Mouse (Mus musculus): Measurements from ENCODE around the gene Cox6a1. TPM values are rescaled to one million over a fixed set of nuclear protein-coding genes. Genes with fewer than 3 reads are reported as not detected.
"Not testable (repeated sequence)": the region's sequence is repeated elsewhere in the genome, so short reads cannot be mapped to it uniquely, and the experiment has no call there.

Cox6a1 gene
- total RNA-seq (2021) = 100 to 1,000 TPM; 367 to 372 TPM
- long read RNA-seq, experiment 1, transcript Cox6a1-201 (3 exons, 571 nt) = major isoform, 191 of 198 reads
- long read RNA-seq, experiment 1, partial matches to known transcripts = 0 of 198 reads
- long read RNA-seq, experiment 1, other reads (novel, unspliced or antisense) = 4 of 198 reads
- long read RNA-seq, experiment 2, transcript Cox6a1-201 (3 exons, 571 nt) = major isoform, 186 of 196 reads
- long read RNA-seq, experiment 2, partial matches to known transcripts = 0 of 196 reads
- long read RNA-seq, experiment 2, other reads (novel, unspliced or antisense) = 6 of 196 reads

- intact Hi-C loops (cut with DNase I) = loop anchor here (5.0 to 10.0 kb wide), 2 partner anchors 224 to 284 kb away; partner anchors contain the start of gene Rab35
- peak; percentile 98 to 99 for DNase-seq
These were observed at the start of gene Cox6a1 for GRCm38 (mm10) chr5:115348546-115349224. TSS of gene Cox6a1 (minus strand) at chr5:115348981.

- intact Hi-C loops (cut with DNase I) = no loop called here
- DNase-seq = no peak
These were observed 49.3 kb upstream of the Cox6a1 start for GRCm38 (mm10) chr5:115397839-115398780.

- intact Hi-C loops (cut with DNase I) = no loop called here
- DNase-seq = no peak
These were observed 47.9 kb upstream of the Cox6a1 start for GRCm38 (mm10) chr5:115396654-115397053.

- intact Hi-C loops (cut with DNase I) = no loop called here
- no peak for DNase-seq
These were observed 46.1 kb upstream of the Cox6a1 start for GRCm38 (mm10) chr5:115394836-115395235.

- no peak for DNase-seq
- intact Hi-C loops (cut with DNase I) = no loop called here
These were observed 45.4 kb upstream of the Cox6a1 start for GRCm38 (mm10) chr5:115394223-115394622.

GRCm38 (mm10) chr5:115392969-115393368 is 44.2 kb upstream of the Cox6a1 start:
- no peak for DNase-seq
- intact Hi-C loops (cut with DNase I) = no loop called here

GRCm38 (mm10) chr5:115391935-115392334 is 43.2 kb upstream of the Cox6a1 start:
- intact Hi-C loops (cut with DNase I) = no loop called here
- DNase-seq = no peak

- intact Hi-C loops (cut with DNase I) = not testable (repeated sequence)
These were observed 30.1 kb upstream of the Cox6a1 start for GRCm38 (mm10) chr5:115378882-115379281.

GRCm38 (mm10) chr5:115375436-115375835 is 26.7 kb upstream of the Cox6a1 start:
- DNase-seq = no peak
- intact Hi-C loops (cut with DNase I) = no loop called here

More at GRCm38 (mm10) chr5:115378882-115379281, 30.1 kb upstream of the Cox6a1 start:
- DNase-seq = not testable (repeated sequence)

- DNase-seq = no peak
- intact Hi-C loops (cut with DNase I) = no loop called here
These were observed 25.5 kb upstream of the Cox6a1 start for GRCm38 (mm10) chr5:115374204-115374820.

GRCm38 (mm10) chr5:115373441-115374203 is 24.8 kb upstream of the Cox6a1 start:
- intact Hi-C loops (cut with DNase I) = no loop called here
- DNase-seq = no peak

GRCm38 (mm10) chr5:115371736-115372135 is 23.0 kb upstream of the Cox6a1 start:
- DNase-seq = no peak
- intact Hi-C loops (cut with DNase I) = no loop called here

GRCm38 (mm10) chr5:115364782-115365181 is 16.0 kb upstream of the Cox6a1 start:
- intact Hi-C loops (cut with DNase I) = no loop called here
- DNase-seq = no peak

GRCm38 (mm10) chr5:115362819-115363714 is 14.3 kb upstream of the Cox6a1 start:
- intact Hi-C loops (cut with DNase I) = no loop called here

GRCm38 (mm10) chr5:115362216-115362615 is 13.4 kb upstream of the Cox6a1 start:
- intact Hi-C loops (cut with DNase I) = no loop called here
- no peak for DNase-seq

More at GRCm38 (mm10) chr5:115362819-115363714, 14.3 kb upstream of the Cox6a1 start:
- no peak for DNase-seq

GRCm38 (mm10) chr5:115359851-115360372 is 11.1 kb upstream of the Cox6a1 start:
- intact Hi-C loops (cut with DNase I) = loop anchor here (1.0 kb wide), 1 partner anchor 81 kb away; no protein-coding TSS in a partner anchor
- DNase-seq = no peak

- intact Hi-C loops (cut with DNase I) = loop anchor here (1.0 kb wide), 1 partner anchor 82 kb away; no protein-coding TSS in a partner anchor
These were observed 10.7 kb upstream of the Cox6a1 start for GRCm38 (mm10) chr5:115359438-115359837.

GRCm38 (mm10) chr5:115358872-115359271 is 10.1 kb upstream of the Cox6a1 start:
- peak; percentile 87 to 95 for DNase-seq
- intact Hi-C loops (cut with DNase I) = loop anchor here (1.0 kb wide), 1 partner anchor 82 kb away; no protein-coding TSS in a partner anchor

More at GRCm38 (mm10) chr5:115359438-115359837, 10.7 kb upstream of the Cox6a1 start:
- no peak for DNase-seq
